Mouse (Mus musculus): ENCODE measurements around the gene Astn2. TPM values are rescaled to one million over a fixed set of nuclear protein-coding genes. Genes with fewer than 3 reads are reported as not detected.

The Astn2 gene
- total and polyA plus RNA-seq, 2 experiments from 2014 or later: 3.0 to 51.4 TPM

GRCm38 (mm10) chr4:65888332-65888993, 515.9 kb downstream of the Astn2 start:
- H3K27me3 ChIP-seq (ENCODE audit: insufficient read depth, low read length): no peaks in the 10 kb centered on the region
- peak; percentile 76 for DNase-seq (ENCODE audit: low spot score)
- 30% methylated on average over 5 of the region's 5 CpGs for WGBS
- no peak overlapping the region for H3K4me2 ChIP-seq (ENCODE audit: low read depth, low read length)
- H3K9me3 ChIP-seq (ENCODE audit: low read length): no peaks in the 10 kb centered on the region
- H3K27ac ChIP-seq: peak overlapping the region; percentile 54; the same call in 1 of the 2 replicates
- H3K4me3 ChIP-seq (ENCODE audit: low read length): no peak overlapping the region
- no peaks in the 10 kb centered on the region for H3K36me3 ChIP-seq (ENCODE audit: insufficient read depth, low read length)
- peak; percentile 94 for ATAC-seq
- no peak for TF ChIP-seq CTCF (IDR thresholded peaks at IDR 0.05; ENCODE audit: low read depth)
- H3K4me1 ChIP-seq (ENCODE audit: insufficient read depth, low read length): peaks cover 7% of the 10 kb centered on the region; the same call in 1 of the 2 replicates
- H3K9ac ChIP-seq (replicated peaks; ENCODE audit: low read length): no peak overlapping the region

GRCm38 (mm10) chr4:65886862-65887261, 517.5 kb downstream of the Astn2 start:
- no peak overlapping the region for H3K4me2 ChIP-seq (ENCODE audit: low read depth, low read length)
- no peak overlapping the region for H3K9ac ChIP-seq (replicated peaks; ENCODE audit: low read length)
- ATAC-seq: no peak
- DNase-seq (ENCODE audit: low spot score): no peak
- H3K36me3 ChIP-seq (ENCODE audit: insufficient read depth, low read length): no peaks in the 10 kb centered on the region
- no peaks in the 10 kb centered on the region for H3K9me3 ChIP-seq (ENCODE audit: low read length)
- no peaks in the 10 kb centered on the region for H3K27me3 ChIP-seq (ENCODE audit: insufficient read depth, low read length)
- H3K27ac ChIP-seq: no peak overlapping the region
- no peak overlapping the region for H3K4me3 ChIP-seq (ENCODE audit: low read length)
- WGBS: 74% methylated on average over 1 of the region's 1 CpGs
- H3K4me1 ChIP-seq (ENCODE audit: insufficient read depth, low read length): peaks cover 7% of the 10 kb centered on the region; the same call in 1 of the 2 replicates
- no peak for TF ChIP-seq CTCF (IDR thresholded peaks at IDR 0.05; ENCODE audit: low read depth)

DNA sequence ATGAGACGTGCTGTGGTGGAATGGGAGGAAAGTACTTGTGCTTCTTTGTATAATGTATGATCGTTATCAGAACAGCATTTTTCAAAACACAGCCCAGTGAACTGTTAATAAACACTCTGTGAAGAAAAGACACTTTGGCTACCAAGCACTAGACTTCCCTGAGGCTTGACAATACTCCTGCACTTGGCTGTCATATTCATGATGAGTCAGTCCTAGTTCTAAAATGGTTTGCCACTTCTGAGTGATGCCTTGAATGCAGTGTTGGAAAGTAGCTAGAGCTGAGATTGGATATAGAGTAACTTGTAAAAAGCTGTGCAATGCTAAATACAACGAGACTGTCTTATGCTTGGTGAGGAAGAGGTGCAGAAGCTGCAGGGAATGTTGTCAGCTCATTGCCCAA, 518.5 kb downstream of the Astn2 start:
- H3K9me3 ChIP-seq (ENCODE audit: low read length): no peaks in the 10 kb centered on the region
- no peak overlapping the region for H3K4me3 ChIP-seq (ENCODE audit: low read length)
- H3K9ac ChIP-seq (replicated peaks; ENCODE audit: low read length): no peak overlapping the region
- peaks cover 7% of the 10 kb centered on the region; the same call in 1 of the 2 replicates for H3K4me1 ChIP-seq (ENCODE audit: insufficient read depth, low read length)
- ATAC-seq (no peak), DNase-seq (ENCODE audit: low spot score) (no peak)
- WGBS: 76% methylated on average over 3 of the region's 3 CpGs
- no peak overlapping the region for H3K4me2 ChIP-seq (ENCODE audit: low read depth, low read length)
- no peaks in the 10 kb centered on the region for H3K36me3 ChIP-seq (ENCODE audit: insufficient read depth, low read length)
- no peaks in the 10 kb centered on the region for H3K27me3 ChIP-seq (ENCODE audit: insufficient read depth, low read length)
- no peak for TF ChIP-seq CTCF (IDR thresholded peaks at IDR 0.05; ENCODE audit: low read depth)
- no peak overlapping the region for H3K27ac ChIP-seq

DNA sequence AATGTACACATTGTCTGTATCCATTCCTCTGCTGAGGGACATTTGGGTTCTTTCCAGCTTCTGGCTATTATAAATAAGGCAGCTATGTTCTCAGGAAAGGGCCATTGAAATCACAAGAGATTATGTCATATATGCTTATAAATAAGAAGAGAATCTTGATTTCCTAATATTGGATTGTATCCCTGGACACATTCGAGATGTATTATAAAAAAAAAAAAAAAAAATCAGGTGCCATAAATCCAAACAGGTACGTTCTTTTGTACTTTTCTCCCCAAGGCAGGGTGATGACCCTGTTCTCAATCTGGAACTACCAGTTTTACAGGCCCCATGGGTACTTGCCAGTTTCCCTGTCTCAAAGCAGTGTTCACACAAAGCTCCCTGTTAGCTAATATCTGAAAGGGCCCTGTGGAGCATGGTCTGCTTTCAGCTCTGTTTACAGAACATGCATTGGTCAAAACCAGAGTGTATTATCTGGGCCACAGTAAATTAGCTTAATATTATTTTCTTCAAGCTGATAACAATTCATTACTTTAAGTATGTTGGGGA, 530.1 kb downstream of the Astn2 start:
- TF ChIP-seq CTCF (IDR thresholded peaks at IDR 0.05; ENCODE audit: low read depth): no peak
- ATAC-seq (no peak), DNase-seq (ENCODE audit: low spot score) (no peak)
- Histone ChIP-seq H3K9ac (replicated peaks; ENCODE audit: low read length) (no peak overlapping the region), H3K9me3 (ENCODE audit: low read length) (no peaks in the 10 kb centered on the region), H3K4me3 (ENCODE audit: low read length) (no peak overlapping the region), H3K4me1 (ENCODE audit: insufficient read depth, low read length) (no peaks in the 10 kb centered on the region), H3K36me3 (ENCODE audit: insufficient read depth, low read length) (no peaks in the 10 kb centered on the region), H3K4me2 (ENCODE audit: low read depth, low read length) (no peak overlapping the region), H3K27ac (no peak overlapping the region), H3K27me3 (ENCODE audit: insufficient read depth, low read length) (no peaks in the 10 kb centered on the region)
- 79% methylated on average over 2 of the region's 2 CpGs for WGBS

GRCm38 (mm10) chr4:65864551-65864950, 539.9 kb downstream of the Astn2 start:
- ATAC-seq (no peak), DNase-seq (ENCODE audit: low spot score) (no peak)
- no peaks in the 10 kb centered on the region for H3K4me1 ChIP-seq (ENCODE audit: insufficient read depth, low read length)
- no peaks in the 10 kb centered on the region for H3K36me3 ChIP-seq (ENCODE audit: insufficient read depth, low read length)
- H3K4me3 ChIP-seq (ENCODE audit: low read length): no peak overlapping the region
- no peak overlapping the region for H3K27ac ChIP-seq
- TF ChIP-seq CTCF (IDR thresholded peaks at IDR 0.05; ENCODE audit: low read depth): no peak
- no peak overlapping the region for H3K4me2 ChIP-seq (ENCODE audit: low read depth, low read length)
- H3K9ac ChIP-seq (replicated peaks; ENCODE audit: low read length): no peak overlapping the region
- H3K27me3 ChIP-seq (ENCODE audit: insufficient read depth, low read length): no peaks in the 10 kb centered on the region
- H3K9me3 ChIP-seq (ENCODE audit: low read length): no peaks in the 10 kb centered on the region

DNA sequence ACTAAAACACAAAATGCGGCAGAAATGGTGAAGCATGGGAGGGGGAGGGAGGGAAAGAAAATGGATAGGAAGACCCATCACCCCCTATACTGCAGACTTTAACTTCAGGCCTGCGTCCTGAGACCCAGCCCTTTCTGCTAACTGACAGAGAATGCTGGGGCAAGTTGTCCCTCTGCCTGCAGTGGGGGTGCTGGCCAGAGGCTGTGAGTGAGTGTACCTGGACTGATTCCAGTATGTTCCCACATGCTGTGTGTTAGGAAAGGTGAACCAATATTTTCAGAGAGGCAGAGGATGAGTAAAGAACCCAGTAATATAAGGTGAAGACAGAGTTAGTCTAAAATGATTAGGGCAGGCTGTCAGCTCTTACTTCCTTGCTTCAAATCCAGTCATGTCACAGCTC, 561.2 kb downstream of the Astn2 start:
- no peak overlapping the region for H3K4me3 ChIP-seq (ENCODE audit: low read length)
- no peak overlapping the region for H3K4me2 ChIP-seq (ENCODE audit: low read depth, low read length)
- H3K27me3 ChIP-seq (ENCODE audit: insufficient read depth, low read length): no peaks in the 10 kb centered on the region
- peaks cover 3% of the 10 kb centered on the region; the same call in 1 of the 2 replicates for H3K4me1 ChIP-seq (ENCODE audit: insufficient read depth, low read length)
- no peaks in the 10 kb centered on the region for H3K9me3 ChIP-seq (ENCODE audit: low read length)
- no peaks in the 10 kb centered on the region for H3K36me3 ChIP-seq (ENCODE audit: insufficient read depth, low read length)
- no peak overlapping the region for H3K9ac ChIP-seq (replicated peaks; ENCODE audit: low read length)
- no peak for TF ChIP-seq CTCF (IDR thresholded peaks at IDR 0.05; ENCODE audit: low read depth)
- 75% methylated on average over 2 of the region's 2 CpGs for WGBS
- no peak overlapping the region for H3K27ac ChIP-seq
- DNase-seq (ENCODE audit: low spot score) (no peak), ATAC-seq (no peak)

GRCm38 (mm10) chr4:65839550-65840000, 564.8 kb downstream of the Astn2 start:
- H3K27me3 ChIP-seq (ENCODE audit: insufficient read depth, low read length): no peaks in the 10 kb centered on the region
- H3K4me1 ChIP-seq (ENCODE audit: insufficient read depth, low read length): peaks cover 3% of the 10 kb centered on the region; the same call in 1 of the 2 replicates
- no peak overlapping the region for H3K4me3 ChIP-seq (ENCODE audit: low read length)
- H3K36me3 ChIP-seq (ENCODE audit: insufficient read depth, low read length): no peaks in the 10 kb centered on the region
- H3K27ac ChIP-seq: no peak overlapping the region
- TF ChIP-seq CTCF (IDR thresholded peaks at IDR 0.05; ENCODE audit: low read depth): peak; percentile 21; the same call in 1 of the 2 replicates
- H3K4me2 ChIP-seq (ENCODE audit: low read depth, low read length): no peak overlapping the region
- H3K9me3 ChIP-seq (ENCODE audit: low read length): no peaks in the 10 kb centered on the region
- H3K9ac ChIP-seq (replicated peaks; ENCODE audit: low read length): no peak overlapping the region
- ATAC-seq (peak; percentile 95), DNase-seq (ENCODE audit: low spot score) (peak; percentile 82)
- 16% methylated on average over 9 of the region's 9 CpGs for WGBS

All from hindbrain, postnatal 0 days (tissue).